Mouse (Mus musculus): ENCODE measurements around the gene Tent4a. TPM values are rescaled to one million over a fixed set of nuclear protein-coding genes. Genes with fewer than 3 reads are reported as not detected.

Gene Tent4a
- polyA plus RNA-seq, 1 experiment from 2014 or later: 6.4 TPM

DNA sequence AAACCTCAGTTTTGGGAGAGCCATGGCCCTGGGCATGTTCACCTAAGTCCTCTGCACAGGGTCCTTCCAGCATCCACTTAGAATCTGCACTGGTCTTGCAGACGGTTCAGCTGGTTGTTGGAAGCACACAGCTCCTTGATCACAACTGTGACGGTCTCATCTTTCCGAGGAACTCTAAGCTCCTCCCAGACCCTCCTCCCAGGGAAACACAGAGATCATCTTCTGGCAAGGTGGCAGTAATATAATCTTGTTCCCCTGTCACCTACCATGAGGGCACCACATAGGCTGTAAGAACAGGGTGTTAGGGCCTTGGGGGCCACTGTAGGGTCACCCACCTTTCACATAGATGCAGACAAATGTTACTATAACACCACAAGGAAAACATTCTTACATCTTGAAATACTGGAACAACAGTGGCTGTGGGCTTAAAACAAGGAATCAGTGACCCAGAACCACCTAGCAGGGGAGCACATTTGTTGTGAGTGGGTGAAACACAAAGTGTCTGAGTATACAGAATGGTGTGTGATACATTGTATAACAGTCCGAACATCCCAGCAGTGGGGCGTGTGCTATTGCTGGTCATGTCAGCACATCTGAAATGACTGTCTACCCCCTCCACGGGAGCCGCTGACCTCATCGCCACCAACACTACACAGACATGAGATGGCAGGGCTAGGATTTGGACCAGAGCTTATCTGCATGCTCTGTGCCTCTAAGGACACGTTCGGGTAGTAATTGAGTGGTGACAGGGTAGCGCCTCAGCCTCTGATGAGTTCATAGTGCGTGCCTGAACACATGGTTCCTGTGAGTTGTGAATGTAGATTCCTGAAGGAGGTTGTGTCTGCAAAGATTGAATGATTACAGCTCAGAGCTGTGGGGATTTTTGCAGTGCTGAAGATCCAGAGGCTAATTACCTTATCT lies 28.5 kb upstream of the Tent4a start:
- 72% methylated on average over 12 of the region's 12 CpGs for WGBS
- no peak overlapping the region for H3K4me3 ChIP-seq (ENCODE audit: low read length)
- H3K4me1 ChIP-seq (ENCODE audit: control insufficient read depth, insufficient read depth, low read depth, low read length): peaks cover 2% of the 10 kb centered on the region; the same call in 1 of the 2 replicates
- no peak overlapping the region for H3K27ac ChIP-seq (ENCODE audit: low read depth, low read length)
- H3K9me3 ChIP-seq (ENCODE audit: control insufficient read depth, low read length): no peaks in the 10 kb centered on the region
- no peak overlapping the region for H3K4me2 ChIP-seq (ENCODE audit: low read length)
- no peak for ATAC-seq
- H3K27me3 ChIP-seq (replicated peaks; ENCODE audit: control insufficient read depth, insufficient read depth, low read length): no peaks in the 10 kb centered on the region
- H3K36me3 ChIP-seq (ENCODE audit: control insufficient read depth, insufficient read depth, low read length): no peaks in the 10 kb centered on the region
- H3K9ac ChIP-seq (ENCODE audit: low read depth, low read length): no peak overlapping the region

GRCm38 (mm10) chr13:69562004-69562403 lies 27.6 kb upstream of the Tent4a start:
- Histone ChIP-seq H3K4me3 (ENCODE audit: low read length) (no peak overlapping the region), H3K9me3 (ENCODE audit: control insufficient read depth, low read length) (no peaks in the 10 kb centered on the region), H3K4me2 (ENCODE audit: low read length) (no peak overlapping the region), H3K27me3 (replicated peaks; ENCODE audit: control insufficient read depth, insufficient read depth, low read length) (no peaks in the 10 kb centered on the region), H3K4me1 (ENCODE audit: control insufficient read depth, insufficient read depth, low read depth, low read length) (peaks cover 2% of the 10 kb centered on the region; the same call in 1 of the 2 replicates), H3K9ac (ENCODE audit: low read depth, low read length) (no peak overlapping the region), H3K36me3 (ENCODE audit: control insufficient read depth, insufficient read depth, low read length) (no peaks in the 10 kb centered on the region), H3K27ac (ENCODE audit: low read depth, low read length) (no peak overlapping the region)
- ATAC-seq: no peak
- 77% methylated on average over 9 of the region's 9 CpGs for WGBS

DNA sequence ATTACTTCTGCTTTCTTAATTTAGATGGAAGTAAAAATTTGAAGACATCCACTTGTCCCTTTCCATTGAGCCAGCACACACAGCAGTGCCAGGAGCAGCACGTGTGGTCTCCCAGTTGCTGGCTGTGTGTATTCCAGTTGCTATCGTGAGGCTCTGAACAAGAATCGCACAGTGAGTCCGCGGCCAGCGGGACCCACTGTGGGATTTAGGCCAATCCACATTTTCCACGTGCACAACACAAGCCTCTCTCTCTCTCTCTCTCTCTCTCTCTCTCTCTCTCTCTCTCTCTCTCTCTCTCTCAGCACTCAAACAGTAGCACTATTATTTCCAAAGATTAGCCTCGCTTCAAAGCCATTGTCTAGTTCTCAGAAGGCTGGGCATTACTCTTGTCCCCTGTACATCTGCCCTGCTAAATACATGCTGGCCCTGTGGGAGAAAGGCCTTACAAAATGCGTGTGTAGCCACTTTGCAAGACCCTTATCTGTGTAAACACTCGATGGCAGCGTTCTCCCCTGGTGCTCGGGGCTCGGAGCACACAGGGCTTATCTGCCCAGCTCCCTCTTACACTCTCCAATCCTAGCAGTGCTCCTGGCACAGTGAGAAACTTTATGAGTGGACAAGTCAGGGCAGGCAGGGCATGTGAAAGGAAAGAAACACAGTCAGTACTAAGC lies 25.0 kb upstream of the Tent4a start:
- peak; percentile 68 for ATAC-seq
- Histone ChIP-seq H3K9ac (ENCODE audit: low read depth, low read length) (no peak overlapping the region), H3K4me1 (ENCODE audit: control insufficient read depth, insufficient read depth, low read depth, low read length) (peaks cover 2% of the 10 kb centered on the region; the same call in 1 of the 2 replicates), H3K9me3 (ENCODE audit: control insufficient read depth, low read length) (no peaks in the 10 kb centered on the region), H3K27me3 (replicated peaks; ENCODE audit: control insufficient read depth, insufficient read depth, low read length) (no peaks in the 10 kb centered on the region), H3K4me3 (ENCODE audit: low read length) (no peak overlapping the region), H3K4me2 (ENCODE audit: low read length) (no peak overlapping the region), H3K36me3 (ENCODE audit: control insufficient read depth, insufficient read depth, low read length) (no peaks in the 10 kb centered on the region), H3K27ac (ENCODE audit: low read depth, low read length) (no peak overlapping the region)
- 30% methylated on average over 13 of the region's 13 CpGs for WGBS

- ATAC-seq: peak; percentile 52
- Histone ChIP-seq H3K9me3 (ENCODE audit: control insufficient read depth, low read length) (no peaks in the 10 kb centered on the region), H3K36me3 (ENCODE audit: control insufficient read depth, insufficient read depth, low read length) (no peaks in the 10 kb centered on the region), H3K4me2 (ENCODE audit: low read length) (no peak overlapping the region), H3K27ac (ENCODE audit: low read depth, low read length) (no peak overlapping the region), H3K4me1 (ENCODE audit: control insufficient read depth, insufficient read depth, low read depth, low read length) (peaks cover 2% of the 10 kb centered on the region; the same call in 1 of the 2 replicates), H3K9ac (ENCODE audit: low read depth, low read length) (no peak overlapping the region), H3K27me3 (replicated peaks; ENCODE audit: control insufficient read depth, insufficient read depth, low read length) (no peaks in the 10 kb centered on the region), H3K4me3 (ENCODE audit: low read length) (no peak overlapping the region)
- 55% methylated on average over 6 of the region's 6 CpGs for WGBS
These were observed 23.8 kb upstream of the Tent4a start for GRCm38 (mm10) chr13:69558098-69558660.

DNA sequence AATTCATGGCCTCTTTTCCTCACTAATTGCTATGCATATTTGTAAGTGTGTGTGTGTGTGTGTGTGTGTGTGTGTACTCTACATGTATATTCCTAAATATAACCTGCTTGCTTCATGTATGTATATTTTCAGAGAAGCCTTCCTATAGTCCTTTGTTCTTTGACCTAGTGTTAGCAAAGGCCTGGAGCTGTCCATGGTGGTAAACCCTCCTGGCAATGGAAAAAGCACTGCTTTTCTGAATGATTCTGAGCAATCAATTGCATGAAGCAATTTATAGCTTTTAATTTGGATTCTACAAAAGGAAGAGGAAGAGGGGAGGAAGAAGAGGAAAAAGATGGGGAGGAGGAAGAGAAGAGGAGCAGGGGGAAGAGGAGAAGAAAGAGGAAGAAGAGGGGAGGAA lies 22.3 kb upstream of the Tent4a start:
- H3K27ac ChIP-seq (ENCODE audit: low read depth, low read length): no peak overlapping the region
- H3K4me1 ChIP-seq (ENCODE audit: control insufficient read depth, insufficient read depth, low read depth, low read length): peaks cover 2% of the 10 kb centered on the region; the same call in 1 of the 2 replicates
- no peak for ATAC-seq
- H3K9ac ChIP-seq (ENCODE audit: low read depth, low read length): no peak overlapping the region
- no peaks in the 10 kb centered on the region for H3K27me3 ChIP-seq (replicated peaks; ENCODE audit: control insufficient read depth, insufficient read depth, low read length)
- H3K4me3 ChIP-seq (ENCODE audit: low read length): no peak overlapping the region
- no peaks in the 10 kb centered on the region for H3K36me3 ChIP-seq (ENCODE audit: control insufficient read depth, insufficient read depth, low read length)
- no peak overlapping the region for H3K4me2 ChIP-seq (ENCODE audit: low read length)
- H3K9me3 ChIP-seq (ENCODE audit: control insufficient read depth, low read length): no peaks in the 10 kb centered on the region

- peaks cover 2% of the 10 kb centered on the region; the same call in 1 of the 2 replicates for H3K4me1 ChIP-seq (ENCODE audit: control insufficient read depth, insufficient read depth, low read depth, low read length)
- no peak overlapping the region for H3K27ac ChIP-seq (ENCODE audit: low read depth, low read length)
- no peak for ATAC-seq
- no peaks in the 10 kb centered on the region for H3K9me3 ChIP-seq (ENCODE audit: control insufficient read depth, low read length)
- H3K4me3 ChIP-seq (ENCODE audit: low read length): no peak overlapping the region
- no peaks in the 10 kb centered on the region for H3K36me3 ChIP-seq (ENCODE audit: control insufficient read depth, insufficient read depth, low read length)
- 89% methylated on average over 6 of the region's 6 CpGs for WGBS
- no peak overlapping the region for H3K4me2 ChIP-seq (ENCODE audit: low read length)
- H3K9ac ChIP-seq (ENCODE audit: low read depth, low read length): no peak overlapping the region
- H3K27me3 ChIP-seq (replicated peaks; ENCODE audit: control insufficient read depth, insufficient read depth, low read length): no peaks in the 10 kb centered on the region
These were observed 21.6 kb upstream of the Tent4a start for GRCm38 (mm10) chr13:69555957-69556482.

DNA sequence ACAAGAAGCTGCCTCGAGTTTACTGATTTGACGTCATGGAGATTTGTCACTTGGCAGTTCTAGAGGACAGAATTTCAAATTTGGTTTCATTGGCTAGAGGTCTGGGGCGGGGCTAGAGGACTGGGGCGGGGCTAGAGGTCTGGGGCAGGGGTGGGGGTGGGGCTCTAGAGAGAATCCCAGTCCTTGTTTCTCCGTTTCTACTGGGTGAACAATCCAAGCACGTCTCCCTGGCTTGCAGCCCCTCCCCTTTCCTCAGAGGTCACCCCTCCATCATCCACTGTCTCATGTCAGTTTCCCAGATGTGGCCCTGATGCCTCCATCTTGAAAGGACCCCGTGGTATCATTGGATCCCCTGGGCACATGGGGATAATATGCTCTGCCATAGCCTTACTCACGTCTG lies 20.6 kb upstream of the Tent4a start:
- ATAC-seq: no peak
- WGBS: 20% methylated on average over 8 of the region's 8 CpGs

GRCm38 (mm10) chr13:69554255-69554654 lies 19.8 kb upstream of the Tent4a start:
- ATAC-seq: no peak
- H3K27ac ChIP-seq (ENCODE audit: low read depth, low read length): no peak overlapping the region
- no peak overlapping the region for H3K4me2 ChIP-seq (ENCODE audit: low read length)
- WGBS: 78% methylated on average over 9 of the region's 9 CpGs
- no peaks in the 10 kb centered on the region; the same call in 1 of the 2 replicates for H3K4me1 ChIP-seq (ENCODE audit: control insufficient read depth, insufficient read depth, low read depth, low read length)
- H3K27me3 ChIP-seq (replicated peaks; ENCODE audit: control insufficient read depth, insufficient read depth, low read length): no peaks in the 10 kb centered on the region
- H3K9me3 ChIP-seq (ENCODE audit: control insufficient read depth, low read length): no peaks in the 10 kb centered on the region
- no peaks in the 10 kb centered on the region for H3K36me3 ChIP-seq (ENCODE audit: control insufficient read depth, insufficient read depth, low read length)
- no peak overlapping the region for H3K4me3 ChIP-seq (ENCODE audit: low read length)
- H3K9ac ChIP-seq (ENCODE audit: low read depth, low read length): no peak overlapping the region

More for the DNA sequence above, 20.6 kb upstream of the Tent4a start:
- Histone ChIP-seq H3K4me1 (ENCODE audit: control insufficient read depth, insufficient read depth, low read depth, low read length) (peaks cover 2% of the 10 kb centered on the region; the same call in 1 of the 2 replicates), H3K4me2 (ENCODE audit: low read length) (no peak overlapping the region), H3K27ac (ENCODE audit: low read depth, low read length) (no peak overlapping the region), H3K9ac (ENCODE audit: low read depth, low read length) (no peak overlapping the region), H3K9me3 (ENCODE audit: control insufficient read depth, low read length) (no peaks in the 10 kb centered on the region), H3K36me3 (ENCODE audit: control insufficient read depth, insufficient read depth, low read length) (no peaks in the 10 kb centered on the region), H3K27me3 (replicated peaks; ENCODE audit: control insufficient read depth, insufficient read depth, low read length) (no peaks in the 10 kb centered on the region), H3K4me3 (ENCODE audit: low read length) (no peak overlapping the region)

DNA sequence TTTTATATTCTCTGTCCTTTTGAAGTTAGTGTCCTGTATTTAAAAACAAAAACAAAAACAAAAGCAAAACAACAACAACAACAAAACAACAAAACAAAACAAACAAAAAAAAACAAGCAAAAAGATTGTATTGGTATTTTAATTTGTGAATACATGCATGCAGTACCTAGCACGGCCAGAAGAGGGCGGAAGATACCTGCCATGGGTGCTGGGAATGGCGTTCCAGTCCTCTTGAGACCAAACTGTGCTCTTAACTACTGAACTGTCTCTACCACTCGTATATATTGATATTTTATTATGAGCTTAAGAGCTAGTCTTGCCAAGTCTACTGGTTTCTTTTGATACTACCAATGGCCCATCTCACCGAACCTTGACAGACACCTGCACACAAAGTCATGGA lies 18.6 kb upstream of the Tent4a start:
- Histone ChIP-seq H3K27ac (ENCODE audit: low read depth, low read length) (no peak overlapping the region), H3K4me3 (ENCODE audit: low read length) (no peak overlapping the region), H3K27me3 (replicated peaks; ENCODE audit: control insufficient read depth, insufficient read depth, low read length) (no peaks in the 10 kb centered on the region), H3K4me1 (ENCODE audit: control insufficient read depth, insufficient read depth, low read depth, low read length) (no peaks in the 10 kb centered on the region), H3K4me2 (ENCODE audit: low read length) (no peak overlapping the region), H3K9ac (ENCODE audit: low read depth, low read length) (no peak overlapping the region), H3K9me3 (ENCODE audit: control insufficient read depth, low read length) (no peaks in the 10 kb centered on the region), H3K36me3 (ENCODE audit: control insufficient read depth, insufficient read depth, low read length) (no peaks in the 10 kb centered on the region)
- ATAC-seq: no peak
- WGBS: 16% methylated on average over 5 of the region's 5 CpGs
